Mouse (Mus musculus): ENCODE results near the gene 4921524J17Rik. TPM values are rescaled to one million over a fixed set of nuclear protein-coding genes. Genes with fewer than 3 reads are reported as not detected.

Gene 4921524J17Rik
- polyA plus RNA-seq, 1 experiment from 2014 or later = 38.6 TPM

DNA sequence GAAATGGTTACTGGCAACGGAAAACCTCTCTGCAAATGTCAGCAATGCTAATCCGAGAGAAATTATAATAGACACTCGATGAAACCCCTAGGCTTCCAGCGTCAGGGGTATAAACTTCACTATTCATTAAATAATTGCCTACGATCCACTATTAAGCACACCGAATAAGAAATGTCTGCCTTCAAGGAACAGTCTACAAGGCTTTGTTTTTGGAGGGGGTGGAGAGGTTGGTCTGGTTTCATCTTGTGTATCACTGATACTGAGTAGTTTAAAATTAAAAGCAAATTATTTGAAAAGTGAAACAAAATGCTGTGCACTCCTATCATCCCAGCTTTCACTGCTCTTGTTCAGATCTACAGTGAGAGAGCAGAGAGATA lies 372 bp upstream of the 4921524J17Rik start:
- H3K27me3 ChIP-seq (replicated peaks) = no peaks in the 10 kb centered on the region
- peaks cover 30% of the 10 kb centered on the region for H3K4me1 ChIP-seq
- no peaks in the 10 kb centered on the region for H3K9me3 ChIP-seq
- peak; percentile 82 for ATAC-seq (replicated peaks)
- peak overlapping the region; percentile 79 for H3K4me3 ChIP-seq
- H3K27ac ChIP-seq = peak overlapping the region; percentile 83
- peak overlapping the region; percentile 46 for H3K4me2 ChIP-seq
- H3K36me3 ChIP-seq (replicated peaks) = no peaks in the 10 kb centered on the region
- WGBS = 2% methylated on average over 6 of the region's 6 CpGs
- peak overlapping the region; percentile 15; the same call in 1 of the 2 replicates for H3K9ac ChIP-seq

DNA sequence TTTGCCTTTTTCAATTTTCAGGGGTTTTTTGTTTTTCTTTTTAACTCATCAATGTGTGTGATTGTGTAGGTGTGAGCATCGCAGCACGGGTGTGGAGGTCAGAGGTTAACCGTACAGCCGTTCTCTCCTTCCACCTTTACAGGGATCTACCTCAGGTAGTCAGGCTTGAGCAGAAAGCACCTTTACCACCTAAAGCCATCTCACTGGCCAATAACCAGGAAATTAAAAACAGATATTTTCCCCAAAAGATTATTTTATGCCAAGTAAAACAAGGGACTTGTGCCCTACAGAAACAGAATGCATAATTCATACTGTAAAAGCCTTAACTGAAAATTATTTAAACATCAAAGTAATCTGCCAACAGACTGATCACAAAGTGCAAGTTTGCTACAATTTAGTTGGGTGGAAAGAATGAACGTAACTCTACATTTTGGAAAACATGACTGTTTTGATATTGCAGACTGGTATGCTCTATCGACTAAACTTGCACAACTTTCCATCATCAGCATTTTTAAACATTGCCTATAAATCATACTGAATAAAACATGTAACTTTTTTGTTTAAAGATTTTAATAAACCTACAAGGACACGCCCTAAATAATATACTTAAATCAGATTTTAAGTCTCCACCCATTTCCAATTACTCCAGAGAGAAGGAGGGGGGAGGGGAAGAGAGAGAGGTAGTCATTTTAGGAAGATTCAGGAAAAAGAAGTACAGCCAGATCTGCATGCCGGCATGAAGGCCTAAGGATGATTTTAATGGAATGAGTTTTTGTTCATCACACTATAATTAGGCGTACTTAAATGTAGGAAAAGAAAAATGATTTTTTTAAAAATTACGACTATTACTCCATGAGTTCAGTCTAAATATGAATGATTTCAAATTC lies 1.1 kb downstream of the 4921524J17Rik start:
- Histone ChIP-seq H3K4me2 (peak overlapping the region; percentile 56), H3K9ac (peak overlapping the region; percentile 58; the same call in 1 of the 2 replicates), H3K27ac (peak overlapping the region; percentile 83; the same call in 1 of the 2 replicates), H3K4me3 (peak overlapping the region; percentile 79), H3K4me1 (peaks cover 41% of the 10 kb centered on the region), H3K27me3 (replicated peaks) (no peaks in the 10 kb centered on the region), H3K36me3 (replicated peaks) (no peaks in the 10 kb centered on the region), H3K9me3 (no peaks in the 10 kb centered on the region)
- ATAC-seq (replicated peaks) = no peak
- WGBS = 15% methylated on average over 10 of the region's 10 CpGs

DNA sequence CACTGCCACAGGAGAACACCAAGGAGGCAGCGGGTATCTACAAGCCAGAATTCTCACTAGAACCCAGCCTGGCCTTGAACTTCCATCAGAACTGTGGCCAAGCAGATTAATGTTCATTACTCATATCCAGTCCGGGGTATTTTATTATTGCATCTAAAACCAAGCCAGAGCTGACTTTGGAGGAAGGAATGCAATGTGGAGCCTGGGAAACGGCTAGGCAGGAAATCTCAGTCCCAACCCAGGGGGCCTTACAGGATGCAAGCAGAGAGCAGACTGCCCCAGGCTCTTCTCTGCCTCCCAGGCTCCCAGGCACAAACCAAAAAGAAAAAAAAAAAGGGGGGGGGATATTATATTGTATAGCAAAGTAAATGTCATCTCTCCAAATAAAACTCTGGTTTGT lies 1.8 kb downstream of the 4921524J17Rik start:
- 18% methylated on average over 3 of the region's 3 CpGs for WGBS
- Histone ChIP-seq H3K4me2 (peak overlapping the region; percentile 56), H3K9me3 (no peaks in the 10 kb centered on the region), H3K27ac (no peak overlapping the region), H3K27me3 (replicated peaks) (no peaks in the 10 kb centered on the region), H3K36me3 (replicated peaks) (no peaks in the 10 kb centered on the region), H3K9ac (peak overlapping the region; percentile 14; the same call in 1 of the 2 replicates), H3K4me1 (peaks cover 41% of the 10 kb centered on the region), H3K4me3 (peak overlapping the region; percentile 79)
- no peak for ATAC-seq (replicated peaks)

DNA sequence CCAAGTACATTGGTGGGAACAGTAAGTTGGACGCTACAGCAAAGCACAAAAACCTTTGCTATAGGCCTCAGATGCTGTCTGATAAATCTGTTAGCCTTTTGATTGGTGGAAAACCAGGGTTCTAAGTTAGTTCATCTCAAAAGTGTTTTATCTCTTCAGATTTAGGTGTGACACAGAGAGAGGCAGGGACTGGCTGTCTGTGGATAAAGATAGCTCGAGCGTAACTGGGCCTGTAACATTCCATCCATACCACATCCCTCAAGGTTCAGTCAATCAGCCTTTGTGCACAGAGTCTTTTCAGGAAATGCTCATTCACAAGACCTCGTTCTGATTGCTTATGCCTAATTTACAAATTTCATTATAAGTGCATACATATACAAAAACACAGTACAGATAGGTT lies 3.4 kb downstream of the 4921524J17Rik start:
- 0 out of 2 replicates have a peak overlapping the region, but pooled peaks have one; percentile 5 for H3K27ac ChIP-seq
- H3K27me3 ChIP-seq (replicated peaks) = no peaks in the 10 kb centered on the region

DNA sequence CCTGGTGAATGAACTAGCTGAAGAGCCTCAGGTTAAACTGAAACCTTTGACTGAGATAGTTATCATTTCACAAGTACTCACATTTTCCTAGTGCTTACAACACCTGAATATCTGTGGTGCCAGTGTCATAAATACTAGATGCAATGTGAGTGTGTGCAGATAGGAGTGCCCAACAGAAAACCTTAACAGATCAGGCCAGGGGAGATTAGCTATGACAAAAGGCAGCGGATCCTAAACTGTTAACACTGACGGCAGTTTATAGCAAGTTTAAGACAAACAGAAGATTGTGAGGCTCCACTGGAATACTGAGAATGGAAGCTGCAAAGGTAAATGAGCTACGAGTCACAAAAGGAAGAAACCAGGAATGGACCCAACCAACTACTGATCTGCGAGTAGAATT lies 5.6 kb downstream of the 4921524J17Rik start:
- WGBS = 71% methylated on average over 4 of the region's 4 CpGs
- peaks cover 38% of the 10 kb centered on the region for H3K4me1 ChIP-seq
- H3K36me3 ChIP-seq (replicated peaks) = no peaks in the 10 kb centered on the region
- no peak overlapping the region for H3K4me2 ChIP-seq
- H3K27ac ChIP-seq = no peak overlapping the region
- no peak for ATAC-seq (replicated peaks)
- no peak overlapping the region for H3K4me3 ChIP-seq
- no peaks in the 10 kb centered on the region for H3K27me3 ChIP-seq (replicated peaks)
- no peak overlapping the region for H3K9ac ChIP-seq
- no peaks in the 10 kb centered on the region for H3K9me3 ChIP-seq

More for the DNA sequence above, 3.4 kb downstream of the 4921524J17Rik start:
- H3K4me1 ChIP-seq = peaks cover 41% of the 10 kb centered on the region
- H3K9ac ChIP-seq = no peak overlapping the region
- H3K9me3 ChIP-seq = no peaks in the 10 kb centered on the region
- no peak overlapping the region for H3K4me3 ChIP-seq
- peak overlapping the region; percentile 18; the same call in 1 of the 2 replicates for H3K4me2 ChIP-seq
- H3K36me3 ChIP-seq (replicated peaks) = no peaks in the 10 kb centered on the region
- ATAC-seq (replicated peaks) = no peak
- WGBS = 16% methylated on average over 4 of the region's 4 CpGs

DNA sequence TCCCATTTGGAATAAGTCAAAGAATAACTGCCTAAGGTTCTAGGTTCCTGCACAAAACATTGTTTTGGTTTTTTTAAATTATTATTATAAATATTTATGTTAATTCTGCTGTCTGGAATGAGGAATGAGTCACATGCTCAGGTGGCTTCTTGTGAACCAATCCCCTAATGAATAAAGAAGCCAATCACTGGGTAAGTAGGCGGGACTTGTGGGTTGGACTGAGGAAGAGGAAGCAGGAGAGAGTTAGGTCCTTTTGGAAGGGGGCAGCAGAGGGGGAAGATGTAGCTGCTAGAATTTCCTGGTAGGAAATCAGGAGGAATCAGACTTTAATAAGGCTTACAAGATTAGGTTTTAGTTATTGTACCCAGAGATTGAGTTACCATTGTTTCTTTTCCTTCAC lies 11.3 kb downstream of the 4921524J17Rik start:
- no peak for ATAC-seq (replicated peaks)
- Histone ChIP-seq H3K9ac (no peak overlapping the region), H3K27ac (no peak overlapping the region), H3K4me1 (no peaks in the 10 kb centered on the region), H3K9me3 (no peaks in the 10 kb centered on the region), H3K27me3 (replicated peaks) (no peaks in the 10 kb centered on the region), H3K4me2 (no peak overlapping the region), H3K36me3 (replicated peaks) (no peaks in the 10 kb centered on the region), H3K4me3 (no peak overlapping the region)
- 94% methylated on average over 1 of the region's 1 CpGs for WGBS

DNA sequence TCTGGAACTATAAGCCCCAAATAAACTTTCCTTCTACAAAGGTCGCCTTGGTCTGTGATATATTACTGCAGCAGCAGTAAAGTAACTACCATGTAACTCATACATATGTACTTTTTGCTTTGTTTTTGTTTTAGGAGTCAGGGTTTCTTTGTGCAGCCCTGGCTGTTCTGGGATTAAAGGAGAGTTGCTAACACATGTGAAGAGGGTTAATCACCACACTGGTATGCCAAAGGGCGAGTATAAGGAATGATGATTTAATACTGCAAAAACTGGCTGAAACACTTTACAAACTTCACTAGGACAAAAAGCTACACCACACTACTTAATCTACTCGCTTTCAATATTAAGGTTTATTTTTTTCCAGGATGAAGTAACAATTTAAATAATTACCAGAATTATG lies 24.1 kb downstream of the 4921524J17Rik start:
- Histone ChIP-seq H3K36me3 (replicated peaks) (no peaks in the 10 kb centered on the region), H3K4me1 (no peaks in the 10 kb centered on the region), H3K9ac (no peak overlapping the region), H3K27ac (no peak overlapping the region), H3K9me3 (no peaks in the 10 kb centered on the region), H3K4me3 (no peak overlapping the region), H3K4me2 (no peak overlapping the region), H3K27me3 (replicated peaks) (no peaks in the 10 kb centered on the region)
- 73% methylated on average over 3 of the region's 3 CpGs for WGBS
- no peak for ATAC-seq (replicated peaks)

DNA sequence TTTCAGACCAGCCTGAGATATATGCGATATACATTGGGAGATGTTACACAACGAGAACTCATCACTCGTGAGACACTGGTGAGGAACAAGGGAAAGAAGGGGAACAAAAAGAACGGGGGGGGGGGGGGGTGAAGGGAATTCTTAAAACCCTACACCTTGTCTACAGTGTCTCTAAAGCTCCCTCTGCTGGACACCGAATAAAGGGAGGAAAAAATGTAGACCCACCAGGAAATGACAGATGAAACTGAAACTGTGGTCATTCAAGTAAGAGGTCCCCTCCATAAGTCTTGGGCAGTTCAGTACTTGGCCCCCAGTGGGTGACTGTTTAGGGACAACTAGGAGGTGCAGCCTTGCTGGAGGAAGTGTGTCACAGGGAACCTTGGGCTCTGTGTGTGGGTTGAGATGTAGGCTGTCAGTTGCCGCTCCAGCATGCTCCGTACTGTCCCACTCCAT lies 24.6 kb downstream of the 4921524J17Rik start:
- H3K4me3 ChIP-seq = no peak overlapping the region
- no peak overlapping the region for H3K4me2 ChIP-seq
- no peaks in the 10 kb centered on the region for H3K4me1 ChIP-seq
- no peak for ATAC-seq (replicated peaks)
- no peak overlapping the region for H3K27ac ChIP-seq
- H3K27me3 ChIP-seq (replicated peaks) = no peaks in the 10 kb centered on the region
- no peak overlapping the region for H3K9ac ChIP-seq
- H3K36me3 ChIP-seq (replicated peaks) = no peaks in the 10 kb centered on the region
- H3K9me3 ChIP-seq = no peaks in the 10 kb centered on the region
- WGBS = 65% methylated on average over 7 of the region's 7 CpGs

DNA sequence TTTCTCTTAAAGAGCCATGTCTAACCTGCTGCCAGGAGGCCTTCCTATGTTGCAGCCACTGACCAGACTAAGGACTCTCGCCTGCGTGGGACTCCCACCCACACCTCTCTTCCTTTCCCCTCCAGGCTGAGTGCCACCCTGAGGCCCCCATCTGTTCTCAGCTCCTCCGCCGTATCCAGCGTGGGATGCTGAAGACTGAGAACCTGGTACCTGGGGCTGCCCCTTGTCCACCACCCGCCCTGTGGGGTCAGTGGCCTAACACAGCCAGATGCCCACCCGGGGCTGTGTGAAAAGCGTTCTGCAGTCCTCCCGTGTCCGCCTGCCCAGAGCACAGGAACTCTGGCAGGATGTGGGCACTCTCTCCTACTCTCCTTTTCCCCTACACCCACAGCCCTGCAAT lies 26.7 kb downstream of the 4921524J17Rik start:
- Histone ChIP-seq H3K4me2 (no peak overlapping the region), H3K9me3 (no peaks in the 10 kb centered on the region), H3K27me3 (replicated peaks) (no peaks in the 10 kb centered on the region), H3K4me3 (no peak overlapping the region), H3K36me3 (replicated peaks) (no peaks in the 10 kb centered on the region), H3K9ac (no peak overlapping the region), H3K4me1 (no peaks in the 10 kb centered on the region), H3K27ac (no peak overlapping the region)
- no peak for ATAC-seq (replicated peaks)
- WGBS = 66% methylated on average over 10 of the region's 10 CpGs

DNA sequence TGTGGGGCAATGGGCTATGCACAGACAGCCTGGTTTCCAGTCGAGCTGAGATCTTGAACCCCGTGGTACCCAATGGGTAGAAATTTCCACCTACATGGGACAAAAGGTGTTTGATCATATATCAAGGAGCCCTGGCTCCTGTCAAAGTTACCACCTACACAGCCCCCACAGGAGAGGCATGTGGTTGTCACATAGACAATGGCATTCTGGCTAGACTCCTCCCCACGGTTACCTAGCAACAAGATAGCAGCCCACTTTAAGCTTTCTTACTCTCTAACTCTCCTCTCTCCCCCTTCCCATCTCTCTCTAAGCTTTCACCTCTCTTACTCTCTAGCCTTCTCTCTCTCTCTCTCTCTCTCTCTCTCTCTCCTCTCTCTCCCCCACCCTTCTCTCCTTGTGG lies 27.2 kb downstream of the 4921524J17Rik start:
- Histone ChIP-seq H3K27me3 (replicated peaks) (no peaks in the 10 kb centered on the region), H3K9me3 (no peaks in the 10 kb centered on the region), H3K36me3 (replicated peaks) (no peaks in the 10 kb centered on the region), H3K27ac (no peak overlapping the region), H3K4me2 (no peak overlapping the region), H3K9ac (no peak overlapping the region), H3K4me1 (no peaks in the 10 kb centered on the region), H3K4me3 (no peak overlapping the region)
- WGBS = 49% methylated on average over 3 of the region's 3 CpGs
- ATAC-seq (replicated peaks) = no peak

DNA sequence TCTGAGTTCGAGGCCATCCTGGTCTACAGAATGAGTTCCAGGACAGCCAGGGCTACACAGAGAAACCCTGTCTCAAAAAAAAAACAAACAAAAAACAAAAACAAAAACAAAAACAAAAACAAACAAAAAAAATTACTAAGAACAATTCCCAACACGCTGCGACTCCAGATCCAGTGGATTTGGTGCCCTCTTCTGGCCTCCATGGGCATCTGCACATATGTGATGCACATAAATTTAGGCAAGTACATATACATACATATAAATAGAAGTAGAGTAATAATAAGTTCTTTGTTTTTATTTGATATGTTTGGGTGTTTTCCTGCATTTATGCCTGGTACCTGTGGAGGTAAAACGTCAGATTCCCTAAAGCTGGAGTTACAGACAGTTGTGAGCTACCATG lies 34.1 kb downstream of the 4921524J17Rik start:
- no peak overlapping the region for H3K9ac ChIP-seq
- no peaks in the 10 kb centered on the region for H3K36me3 ChIP-seq (replicated peaks)
- no peaks in the 10 kb centered on the region for H3K27me3 ChIP-seq (replicated peaks)
- ATAC-seq (replicated peaks) = no peak
- no peaks in the 10 kb centered on the region for H3K9me3 ChIP-seq
- no peak overlapping the region for H3K4me2 ChIP-seq
- WGBS = 89% methylated on average over 4 of the region's 4 CpGs
- H3K27ac ChIP-seq = no peak overlapping the region
- no peak overlapping the region for H3K4me3 ChIP-seq
- H3K4me1 ChIP-seq = no peaks in the 10 kb centered on the region

DNA sequence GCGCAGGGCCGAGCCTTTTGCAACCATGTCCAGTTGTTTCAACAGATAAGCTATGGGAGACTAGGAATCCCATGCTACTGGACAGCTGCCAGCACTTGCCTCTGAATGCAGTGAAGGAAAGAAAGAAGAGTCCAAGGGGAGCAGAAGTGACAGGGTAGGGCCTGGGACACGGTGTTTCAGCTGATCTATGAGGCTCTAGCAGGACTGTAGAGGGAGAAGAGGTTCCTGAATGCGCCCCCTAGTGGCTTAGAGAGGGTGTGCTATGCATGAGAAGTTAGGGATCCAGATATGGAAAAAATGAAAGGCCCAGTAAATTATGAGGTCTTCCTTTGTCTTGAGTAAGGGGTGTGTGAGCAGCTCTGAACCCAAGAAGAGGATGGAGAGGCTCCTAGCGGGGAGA lies 35.1 kb downstream of the 4921524J17Rik start:
- no peak for ATAC-seq (replicated peaks)
- no peaks in the 10 kb centered on the region for H3K27me3 ChIP-seq (replicated peaks)
- no peak overlapping the region for H3K4me2 ChIP-seq
- H3K4me1 ChIP-seq = no peaks in the 10 kb centered on the region
- H3K9ac ChIP-seq = no peak overlapping the region
- WGBS = 49% methylated on average over 5 of the region's 5 CpGs
- H3K27ac ChIP-seq = no peak overlapping the region
- H3K4me3 ChIP-seq = no peak overlapping the region
- H3K9me3 ChIP-seq = no peaks in the 10 kb centered on the region
- H3K36me3 ChIP-seq (replicated peaks) = no peaks in the 10 kb centered on the region
